Mouse (Mus musculus) forebrain, embryonic 11.5 days (tissue): ENCODE measurements around the gene Crlf1. TPM values are rescaled to one million over a fixed set of nuclear protein-coding genes. Genes with fewer than 3 reads are reported as not detected.
"Not testable (repeated sequence)": the region's sequence is repeated elsewhere in the genome, so short reads cannot be mapped to it uniquely, and the experiment has no call there.

ENCODE experiments used
- ATAC-seq: fragments of 200-750 bp; cut with Nextera tagmentation; replicated peaks from 2 replicates; pipeline ENCODE4 v1.8.0; 2017; ENCODE audit warnings: moderate TSS enrichment; ENCODE audit not compliant: low FRiP score
- DNase-seq: peaks from one replicate; pipeline ENCODE4 v3.0.0-alpha.2; 2017; ENCODE audit warnings: low spot score
- H3K27ac ChIP-seq: fragments of 300-500 bp; sonication (generic); 2 replicates; pipeline ENCODE4 v1.5.1; 2014; ENCODE audit warnings: low read depth, low read length
- H3K27me3 ChIP-seq: fragments of 300-500 bp; sonication (generic); 2 replicates; pipeline ENCODE4 v1.6.1; 2014; ENCODE audit warnings: mild to moderate bottlenecking, low read length, mixed read lengths; ENCODE audit not compliant: control insufficient read depth, insufficient read depth
- H3K36me3 ChIP-seq: fragments of 300-500 bp; sonication (generic); 2 replicates; pipeline ENCODE4 v1.6.1; 2014; ENCODE audit warnings: mild to moderate bottlenecking, low read length, moderate library complexity, mixed read lengths; ENCODE audit not compliant: control insufficient read depth, insufficient read depth
- H3K4me1 ChIP-seq: fragments of 300-500 bp; sonication (generic); replicated peaks from 2 replicates; pipeline ENCODE4 v1.6.1; 2014; ENCODE audit warnings: low read length, mixed read lengths; ENCODE audit not compliant: control insufficient read depth, insufficient read depth
- H3K4me2 ChIP-seq: fragments of 300-500 bp; sonication (generic); 2 replicates; pipeline ENCODE4 v1.6.1; 2014; ENCODE audit warnings: low read depth, mild to moderate bottlenecking, low read length, moderate library complexity, mixed read lengths; ENCODE audit not compliant: severe bottlenecking
- H3K4me3 ChIP-seq: fragments of 300-500 bp; sonication (generic); 2 replicates; pipeline ENCODE4 v1.5.1; 2014; ENCODE audit warnings: low read depth, low read length
- H3K9ac ChIP-seq: fragments of 300-500 bp; sonication (generic); 2 replicates; pipeline ENCODE4 v1.6.1; 2014; ENCODE audit warnings: low read length
- H3K9me3 ChIP-seq: fragments of 300-500 bp; sonication (generic); 2 replicates; pipeline ENCODE4 v1.6.1; 2016; ENCODE audit warnings: low read length, mixed read lengths; ENCODE audit not compliant: control insufficient read depth
- WGBS: fragments of 180-500 bp; shearing (Covaris S2); extraction: QIAGEN DNeasy Blood & Tissue Kit; methylation state at CpG from one replicate; pipeline ENCODE4 v1.1.7; 2014; 5-methylcytosine and 5-hydroxymethylcytosine counted together
- polyA plus RNA-seq: library from polyadenylated mRNA; unstranded; fragments of >200 nt; fragmentation: Nextera tagmentation; extraction: Ambion mirVana; gene quantifications from 2 replicates; pipeline ENCODE4 v1.2.1, GENCODE M21; 2014

Gene Crlf1
- polyA plus RNA-seq, 1 experiment from 2014 or later = 10.9 TPM

DNA sequence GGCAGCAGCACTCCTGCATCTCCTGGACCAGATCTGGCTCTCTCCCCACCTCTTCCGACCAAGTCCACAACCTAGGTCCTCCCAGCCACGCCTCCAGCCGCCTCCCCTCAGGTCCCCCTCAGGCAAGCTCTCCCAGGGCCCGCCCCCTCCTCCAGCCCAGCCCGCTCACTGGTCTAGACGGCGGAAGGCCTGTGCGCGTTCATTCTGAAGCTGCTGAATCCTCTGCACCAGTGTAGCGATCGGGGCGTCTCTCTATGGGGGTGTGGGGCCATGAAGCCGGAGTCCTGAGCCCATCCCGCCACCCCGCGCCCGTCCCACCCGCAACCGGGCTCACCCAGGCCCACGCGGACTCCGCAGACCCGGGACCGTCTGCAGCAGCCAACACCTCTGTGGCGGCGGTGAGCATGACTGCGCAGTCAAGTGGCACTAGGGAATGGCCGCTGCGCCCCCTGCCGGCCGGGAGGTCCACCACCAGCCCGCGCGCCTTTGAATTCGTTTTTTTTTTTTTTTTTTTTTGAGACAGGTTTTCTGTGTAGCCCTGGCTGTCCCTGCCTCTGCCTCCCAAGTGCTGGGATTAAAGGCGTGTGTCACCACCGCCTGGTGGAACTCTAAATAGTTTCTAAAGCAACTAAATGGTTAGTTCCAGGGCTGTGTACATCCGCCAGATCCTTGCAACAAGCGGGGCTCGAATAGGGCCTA is 13.5 kb downstream of the Crlf1 start, which contains the start of gene Rex1bd:
Rex1bd (minus strand) TSS at position 425 of the 699 bp plus-strand sequence.
- H3K27ac ChIP-seq = peak within 1 kb of the TSS; percentile 73
- H3K27me3 ChIP-seq = peaks cover 22% of the 10 kb centered on the region
- peak within 1 kb of the TSS; percentile 76 for H3K4me2 ChIP-seq
- 2% methylated on average over 40 of the region's 40 CpGs for WGBS
- H3K36me3 ChIP-seq = peaks cover 7% of the 10 kb centered on the region; the same call in 1 of the 2 replicates
- H3K9ac ChIP-seq = peak within 1 kb of the TSS; percentile 83
- peak within 1 kb of the TSS; percentile 62 for H3K4me3 ChIP-seq
- H3K4me1 ChIP-seq = peaks cover 18% of the 10 kb centered on the region
- peak; percentile 87 for ATAC-seq
- no peaks in the 10 kb centered on the region for H3K9me3 ChIP-seq
- DNase-seq = peak; percentile 97

DNA sequence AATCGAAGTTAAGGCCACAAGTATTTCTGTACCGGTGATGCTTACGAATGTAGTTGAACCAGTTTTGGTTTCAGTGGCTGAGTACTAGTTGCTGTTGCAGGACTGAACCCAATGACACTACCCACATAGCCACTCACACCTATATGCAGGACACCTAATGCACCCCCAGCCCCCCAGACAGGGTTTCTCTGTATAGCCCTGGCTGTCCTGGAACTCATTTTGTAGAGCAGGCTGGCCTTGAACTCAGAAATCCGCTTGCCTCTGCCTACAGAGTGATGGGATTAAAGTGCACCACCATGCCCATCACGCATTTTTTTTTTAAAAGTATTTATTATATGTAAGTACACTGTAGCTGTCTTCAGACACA is 14.1 kb downstream of the Crlf1 start:
- Histone ChIP-seq H3K4me3 (no peak overlapping the region), H3K9me3 (no peaks in the 10 kb centered on the region), H3K36me3 (peaks cover 7% of the 10 kb centered on the region; the same call in 1 of the 2 replicates), H3K4me2 (no peak overlapping the region), H3K9ac (no peak overlapping the region), H3K4me1 (peaks cover 20% of the 10 kb centered on the region), H3K27ac (no peak overlapping the region), H3K27me3 (peaks cover 17% of the 10 kb centered on the region)
- WGBS = 66% methylated on average over 5 of the region's 5 CpGs
- DNase-seq (no peak), ATAC-seq (no peak)

DNA sequence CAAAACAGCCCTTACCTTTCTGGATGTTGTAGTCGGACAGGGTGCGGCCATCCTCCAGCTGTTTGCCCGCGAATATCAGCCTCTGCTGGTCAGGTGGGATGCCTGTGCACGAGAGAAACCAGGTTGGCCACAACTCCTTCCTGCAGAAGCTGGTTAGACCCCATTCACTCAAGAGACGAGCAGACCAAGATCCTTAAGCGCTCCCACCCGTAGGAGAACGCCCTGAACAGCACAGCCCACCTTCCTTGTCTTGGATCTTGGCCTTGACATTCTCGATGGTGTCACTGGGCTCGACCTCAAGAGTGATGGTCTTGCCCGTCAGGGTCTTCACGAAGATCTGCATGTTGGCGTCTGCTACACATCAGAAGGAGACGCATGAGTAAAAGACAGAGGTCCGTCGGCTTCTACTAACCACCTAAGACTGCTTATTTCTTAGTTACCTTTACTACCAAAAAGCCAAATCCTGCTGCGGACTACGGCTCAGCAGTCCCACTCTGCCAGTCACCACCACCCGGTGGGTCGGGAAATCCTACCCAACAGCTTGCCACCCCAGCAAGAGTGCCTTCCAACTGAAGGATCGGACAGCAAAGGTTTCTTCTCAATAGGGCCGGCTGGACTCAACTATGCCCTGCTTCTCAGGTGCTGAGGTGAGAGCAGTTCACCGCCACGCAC is 16.5 kb downstream of the Crlf1 start:
- Histone ChIP-seq H3K27me3 (no peaks in the 10 kb centered on the region), H3K36me3 (peaks cover 12% of the 10 kb centered on the region; the same call in 1 of the 2 replicates), H3K9me3 (no peaks in the 10 kb centered on the region), H3K4me2 (peak overlapping the region; percentile 76), H3K4me3 (peak overlapping the region; percentile 98), H3K4me1 (peaks cover 16% of the 10 kb centered on the region), H3K27ac (peak overlapping the region; percentile 93; the same call in 1 of the 2 replicates), H3K9ac (peak overlapping the region; percentile 97)
- WGBS = 14% methylated on average over 25 of the region's 25 CpGs
- ATAC-seq (no peak), DNase-seq (no peak)

DNA sequence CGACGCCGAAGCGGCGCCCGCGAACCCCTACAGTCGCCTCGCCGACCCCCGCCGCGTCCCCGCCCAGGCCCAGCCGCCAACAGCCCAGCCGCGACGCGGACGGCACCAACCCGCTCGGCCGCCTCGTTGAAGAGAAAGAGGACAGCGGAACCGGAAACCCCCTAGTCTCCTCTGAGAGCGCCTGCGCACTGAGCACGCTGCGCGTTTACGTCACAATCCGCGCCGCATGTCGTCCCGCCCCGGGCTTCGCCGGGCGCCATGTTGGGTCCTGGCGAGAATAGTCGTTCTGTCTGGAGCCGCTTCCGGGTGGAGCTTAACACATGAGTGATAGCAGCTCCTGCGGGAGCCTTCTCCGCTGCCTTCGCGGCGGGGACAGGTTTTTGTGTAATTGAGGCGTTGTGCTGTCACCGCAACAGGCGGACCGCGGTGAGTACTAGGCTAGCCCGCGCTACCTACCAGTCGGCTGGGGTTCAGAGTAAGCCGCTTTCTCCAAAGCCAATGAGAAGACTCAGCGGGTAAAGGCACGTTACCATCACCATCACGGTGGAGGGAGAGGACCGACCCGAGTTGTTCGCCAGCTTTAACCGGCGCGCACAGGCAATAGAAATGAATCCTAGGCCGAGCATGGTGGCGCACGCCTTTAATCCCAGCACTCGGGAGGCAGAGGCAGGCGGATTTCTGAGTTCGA is 17.4 kb downstream of the Crlf1 start, which contains the start of gene Uba52:
Uba52 (minus strand) TSS at position 574 of the 688 bp plus-strand sequence.
- 1% methylated on average over 74 of the region's 74 CpGs for WGBS
- Histone ChIP-seq H3K27me3 (no peaks in the 10 kb centered on the region), H3K4me3 (peak within 1 kb of the TSS; percentile 98), H3K36me3 (peaks cover 12% of the 10 kb centered on the region; the same call in 1 of the 2 replicates), H3K4me2 (peak within 1 kb of the TSS; percentile 76), H3K9ac (peak within 1 kb of the TSS; percentile 97), H3K27ac (peak within 1 kb of the TSS; percentile 93), H3K9me3 (no peaks in the 10 kb centered on the region), H3K4me1 (peaks cover 16% of the 10 kb centered on the region)
- DNase-seq (peak; percentile 98), ATAC-seq (peak; percentile 84)

DNA sequence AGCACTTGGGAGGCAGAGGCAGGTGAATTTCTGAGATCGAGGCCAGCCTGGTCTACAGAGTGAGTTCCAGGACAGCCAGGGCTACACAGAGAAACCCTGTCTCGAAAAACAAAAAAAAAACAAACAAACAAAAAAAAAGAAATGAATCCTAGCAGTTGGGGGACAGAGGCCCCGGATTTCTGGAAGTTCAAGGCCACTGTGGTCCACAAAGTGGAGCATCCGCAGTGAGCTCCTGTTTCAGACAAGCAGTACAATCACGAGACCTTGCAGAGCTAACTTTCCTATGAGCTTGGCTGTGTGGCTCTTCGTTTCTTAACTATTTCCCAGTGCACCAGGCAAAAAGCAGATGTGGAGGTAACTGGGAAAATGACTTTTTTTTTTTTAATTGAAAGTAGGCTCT is 18.2 kb downstream of the Crlf1 start:
- H3K27ac ChIP-seq, H3K27me3 ChIP-seq, DNase-seq, ATAC-seq, H3K9me3 ChIP-seq: not testable (repeated sequence)
- peaks cover 12% of the 10 kb centered on the region; the same call in 1 of the 2 replicates for H3K4me1 ChIP-seq
- H3K4me3 ChIP-seq = peak overlapping the region; percentile 98
- 86% methylated on average over 6 of the region's 6 CpGs for WGBS
- H3K36me3 ChIP-seq = peaks cover 12% of the 10 kb centered on the region; the same call in 1 of the 2 replicates
- peak overlapping the region; percentile 76; the same call in 1 of the 2 replicates for H3K4me2 ChIP-seq
- peak overlapping the region; percentile 97 for H3K9ac ChIP-seq

DNA sequence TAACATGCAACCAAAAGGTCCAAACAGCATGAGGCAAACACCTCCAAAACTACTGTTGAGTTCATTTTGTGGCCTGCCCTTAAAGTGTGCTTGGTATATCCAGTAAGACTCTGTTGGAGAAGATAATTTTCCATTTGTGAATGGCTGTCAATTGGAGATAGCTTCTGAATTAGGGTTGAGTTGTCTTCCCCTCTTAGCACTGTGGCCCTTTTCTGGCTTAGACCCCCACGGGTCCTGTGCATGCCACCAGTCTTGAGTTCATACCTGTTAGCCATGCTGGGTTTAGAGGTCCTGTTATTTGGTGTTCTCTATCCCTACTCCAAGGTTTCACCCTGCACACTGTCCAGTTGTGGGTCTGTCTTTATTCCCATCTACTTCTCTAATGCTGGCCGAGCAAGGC is 18.8 kb downstream of the Crlf1 start:
- Histone ChIP-seq H3K4me3 (no peak overlapping the region; the same call in 1 of the 2 replicates), H3K27ac (no peak overlapping the region), H3K4me1 (peaks cover 12% of the 10 kb centered on the region; the same call in 1 of the 2 replicates), H3K36me3 (peaks cover 12% of the 10 kb centered on the region; the same call in 1 of the 2 replicates), H3K9me3 (no peaks in the 10 kb centered on the region), H3K27me3 (no peaks in the 10 kb centered on the region), H3K9ac (no peak overlapping the region), H3K4me2 (0 out of 2 replicates have a peak overlapping the region, but pooled peaks have one; percentile 11)
- no peak for ATAC-seq
- no peak for DNase-seq
- 89% methylated on average over 2 of the region's 2 CpGs for WGBS

DNA sequence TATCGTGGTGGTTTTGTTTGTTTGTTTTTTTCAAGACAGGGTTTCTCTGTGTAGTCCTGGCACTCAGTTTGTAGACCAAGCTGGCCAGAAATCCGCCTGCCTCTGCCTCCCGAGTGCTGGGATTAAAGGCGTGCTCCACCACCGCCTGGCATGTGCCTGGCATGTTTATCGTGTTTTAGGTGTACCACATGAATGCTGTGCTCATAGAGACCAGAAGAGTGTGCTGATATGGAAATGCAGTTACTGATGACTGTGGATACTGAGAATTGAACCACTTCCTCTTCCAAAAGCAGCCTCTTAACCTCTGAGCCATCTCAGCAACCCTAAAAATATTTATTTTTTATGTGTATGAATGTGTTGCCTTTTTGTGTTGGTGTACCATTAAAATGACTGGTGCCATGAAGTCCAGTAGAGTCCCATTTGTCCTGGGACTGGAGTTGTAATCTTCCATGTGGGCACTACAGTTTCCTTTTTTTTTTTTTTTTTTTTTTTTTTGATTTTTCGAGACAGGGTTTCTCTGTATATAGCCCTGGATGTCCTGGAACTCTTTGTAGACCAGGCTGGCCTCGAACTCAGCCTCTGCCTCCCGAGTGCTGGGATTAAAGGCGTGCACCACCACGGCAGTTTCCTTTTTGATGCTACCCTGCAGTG is 19.4 kb downstream of the Crlf1 start:
- 0 out of 2 replicates have a peak overlapping the region, but pooled peaks have one; percentile 11 for H3K4me2 ChIP-seq
- no peaks in the 10 kb centered on the region for H3K27me3 ChIP-seq
- no peak overlapping the region for H3K4me3 ChIP-seq
- no peak for DNase-seq
- H3K36me3 ChIP-seq = peaks cover 11% of the 10 kb centered on the region; the same call in 1 of the 2 replicates
- 92% methylated on average over 11 of the region's 11 CpGs for WGBS
- no peak overlapping the region for H3K27ac ChIP-seq
- ATAC-seq = no peak
- H3K4me1 ChIP-seq = peaks cover 12% of the 10 kb centered on the region; the same call in 1 of the 2 replicates
- no peak overlapping the region for H3K9ac ChIP-seq
- no peaks in the 10 kb centered on the region for H3K9me3 ChIP-seq

DNA sequence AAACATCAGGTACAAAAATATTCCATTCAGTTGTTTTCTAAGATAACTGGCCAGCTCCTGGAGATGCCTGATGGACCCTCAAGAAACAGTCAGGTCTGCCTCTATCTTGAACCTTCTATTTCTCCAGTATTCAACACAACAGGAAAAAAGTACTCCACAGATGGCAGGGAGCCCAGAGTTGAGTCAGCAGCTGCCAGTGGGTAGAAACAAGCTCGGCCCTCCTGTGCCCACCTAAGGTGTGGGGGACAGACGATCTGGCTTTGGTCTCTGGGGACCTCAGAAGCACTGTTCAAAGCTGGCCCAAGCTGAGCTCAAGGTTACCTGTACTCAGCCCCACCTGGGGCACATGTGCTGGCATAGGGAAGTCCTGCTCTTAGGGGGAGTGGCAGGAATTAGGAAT is 20.5 kb downstream of the Crlf1 start:
- Histone ChIP-seq H3K9ac (no peak overlapping the region), H3K27ac (no peak overlapping the region), H3K27me3 (no peaks in the 10 kb centered on the region), H3K36me3 (peaks cover 5% of the 10 kb centered on the region; the same call in 1 of the 2 replicates), H3K9me3 (no peaks in the 10 kb centered on the region), H3K4me2 (no peak overlapping the region), H3K4me3 (no peak overlapping the region), H3K4me1 (peaks cover 11% of the 10 kb centered on the region; the same call in 1 of the 2 replicates)
- no peak for ATAC-seq
- 84% methylated on average over 2 of the region's 2 CpGs for WGBS
- DNase-seq = no peak
